Comparison of ENCODE assay signal across 16 mouse cellular contexts in genomic region chr10:111795756-111796155, GRCm38 (mm10).
A peak's percentile ranks its signal among the peaks of the same experiment; 100 is the strongest.
DNase-seq lines count a peak whose midpoint lies in the region; ATAC-seq and TF ChIP-seq lines count a peak whose summit lies in the region.
"Had no signal": no experiment of that assay in that cellular context is flagged by ENCODE, and none has a peak within 500 bp of the region (broad histone marks: within the 10 kb centered on the region; RNA-seq: fewer than 3 reads in every experiment).

No protein-coding gene starts in this region.

- H3K27ac ChIP-seq in embryonic facial prominence, embryonic 14.5 days (replicated peaks; ENCODE audit: low read depth, low read length), result no peak overlapping the region
- H3K27ac ChIP-seq in embryonic facial prominence, embryonic 10.5 days (replicated peaks), result no peak overlapping the region
- H3K27ac ChIP-seq in liver, adult 2 months (replicated peaks; ENCODE audit: insufficient read depth, low read depth, low read length), result no peak overlapping the region
- H3K27ac ChIP-seq in liver, postnatal 0 days (ENCODE audit: low read depth), result no peak overlapping the region
- H3K27ac ChIP-seq in stomach, embryonic 14.5 days (ENCODE audit: low read length), result no peak overlapping the region
- no peak overlapping the region for H3K27ac ChIP-seq in gastrocnemius, adult 2 months
- no peak overlapping the region for H3K27ac ChIP-seq in forebrain, embryonic 16.5 days (ENCODE audit: low read length)
- H3K27ac ChIP-seq: hindbrain, postnatal 0 days; macrophage; midbrain, embryonic 12.5 days had no signal

- WGBS in embryonic facial prominence, embryonic 14.5 days, result 45% methylated on average over 3 of the region's 3 CpGs
- WGBS in embryonic facial prominence, embryonic 10.5 days, result 63% methylated on average over 3 of the region's 3 CpGs
- 13% methylated on average over 3 of the region's 3 CpGs for WGBS in liver, adult 2 months
- 51% methylated on average over 3 of the region's 3 CpGs for WGBS in liver, postnatal 0 days (ENCODE audit: insufficient replicate concordance)
- 34% methylated on average over 3 of the region's 3 CpGs for WGBS in stomach, embryonic 14.5 days
- 89% methylated on average over 3 of the region's 3 CpGs for WGBS in forebrain, embryonic 16.5 days

- no peak for ATAC-seq in embryonic facial prominence, embryonic 14.5 days (ENCODE audit: low read depth)
- ATAC-seq in liver, postnatal 0 days, result no peak
- ATAC-seq in stomach, embryonic 14.5 days (ENCODE audit: insufficient number of reproducible peaks, insufficient read depth, low FRiP score, low read depth), result 0 out of 2 replicates have a peak, but pooled peaks have one; percentile 37
- ATAC-seq in forebrain, embryonic 16.5 days, result no peak
- ATAC-seq: forebrain, embryonic 14.5 days; hindbrain, postnatal 0 days had no signal

- peaks cover 31% of the 10 kb centered on the region for H3K4me1 ChIP-seq in embryonic facial prominence, embryonic 14.5 days (ENCODE audit: control insufficient read depth, insufficient read depth, low read length)
- H3K4me1 ChIP-seq in embryonic facial prominence, embryonic 10.5 days, result peaks cover 30% of the 10 kb centered on the region
- H3K4me1 ChIP-seq in liver, adult 2 months (ENCODE audit: control insufficient read depth, insufficient read depth, low read length), result peaks cover 6% of the 10 kb centered on the region; the same call in 1 of the 2 replicates
- no peaks in the 10 kb centered on the region for H3K4me1 ChIP-seq in liver, postnatal 0 days (ENCODE audit: insufficient read depth)
- H3K4me1 ChIP-seq in stomach, embryonic 14.5 days (ENCODE audit: control insufficient read depth, insufficient read depth, low read length), result peaks cover 10% of the 10 kb centered on the region
- H3K4me1 ChIP-seq in forebrain, embryonic 16.5 days (replicated peaks; ENCODE audit: control insufficient read depth, insufficient read depth, low read length), result no peaks in the 10 kb centered on the region; the same call in 1 of the 2 replicates

- H3K27me3 ChIP-seq in embryonic facial prominence, embryonic 14.5 days (replicated peaks; ENCODE audit: control insufficient read depth, insufficient read depth, low read length), result no peaks in the 10 kb centered on the region
- H3K27me3 ChIP-seq in embryonic facial prominence, embryonic 10.5 days (replicated peaks; ENCODE audit: low read depth, poor library complexity, severe bottlenecking), result no peaks in the 10 kb centered on the region
- no peaks in the 10 kb centered on the region for H3K27me3 ChIP-seq in liver, adult 2 months (ENCODE audit: control insufficient read depth, insufficient read depth, low read length)
- H3K27me3 ChIP-seq in liver, postnatal 0 days (ENCODE audit: insufficient read depth, low read length), result no peaks in the 10 kb centered on the region
- no peaks in the 10 kb centered on the region for H3K27me3 ChIP-seq in stomach, embryonic 14.5 days (ENCODE audit: control insufficient read depth, insufficient read depth, low read length)
- no peaks in the 10 kb centered on the region for H3K27me3 ChIP-seq in forebrain, embryonic 16.5 days (replicated peaks; ENCODE audit: control insufficient read depth, insufficient read depth, low read length)
- H3K27me3 ChIP-seq: midbrain, embryonic 12.5 days had no signal

- no peak for TF ChIP-seq POLR2A in liver, adult 2 months (IDR thresholded peaks at IDR 0.05; ENCODE audit: extremely low read depth, insufficient read depth, low read length)

- intact Hi-C loops in gastrocnemius, adult 2 months (cut with DNase I), result no loop called here

- H3K4me2 ChIP-seq in embryonic facial prominence, embryonic 14.5 days (ENCODE audit: low read depth, low read length), result no peak overlapping the region
- no peak overlapping the region for H3K4me2 ChIP-seq in liver, postnatal 0 days (ENCODE audit: low read depth, low read length)
- no peak overlapping the region for H3K4me2 ChIP-seq in stomach, embryonic 14.5 days (replicated peaks; ENCODE audit: low read depth, low read length)
- H3K4me2 ChIP-seq in forebrain, embryonic 16.5 days (ENCODE audit: low read length), result no peak overlapping the region
- H3K4me2 ChIP-seq: midbrain, embryonic 12.5 days had no signal

- no peaks in the 10 kb centered on the region for H3K36me3 ChIP-seq in embryonic facial prominence, embryonic 14.5 days (ENCODE audit: control insufficient read depth, insufficient read depth, low read length)
- no peaks in the 10 kb centered on the region for H3K36me3 ChIP-seq in embryonic facial prominence, embryonic 10.5 days (replicated peaks)
- no peaks in the 10 kb centered on the region for H3K36me3 ChIP-seq in liver, adult 2 months (ENCODE audit: control insufficient read depth, insufficient read depth, low read length)
- H3K36me3 ChIP-seq in liver, postnatal 0 days (replicated peaks; ENCODE audit: insufficient read depth, low read length), result no peaks in the 10 kb centered on the region
- no peaks in the 10 kb centered on the region for H3K36me3 ChIP-seq in stomach, embryonic 14.5 days (ENCODE audit: control insufficient read depth, insufficient read depth, low read length)
- H3K36me3 ChIP-seq in forebrain, embryonic 16.5 days (ENCODE audit: control insufficient read depth, insufficient read depth), result no peaks in the 10 kb centered on the region
- H3K36me3 ChIP-seq: midbrain, embryonic 12.5 days had no signal

- TF ChIP-seq CTCF in liver, adult 2 months (IDR thresholded peaks at IDR 0.05; ENCODE audit: low read depth, low read length), result no peak
- no peak for TF ChIP-seq CTCF in liver, postnatal 0 days (IDR thresholded peaks at IDR 0.05; ENCODE audit: low read depth)
- no peak for TF ChIP-seq CTCF in gastrocnemius, adult 2 months (IDR thresholded peaks at IDR 0.05)

- no peaks in the 10 kb centered on the region for H3K79me2 ChIP-seq in liver, adult 2 months (ENCODE audit: control insufficient read depth, insufficient read depth, low read length)

- TF ChIP-seq EP300 in liver, postnatal 0 days (IDR thresholded peaks at IDR 0.05; ENCODE audit: low read depth), result no peak

- no peak overlapping the region for H3K4me3 ChIP-seq in embryonic facial prominence, embryonic 14.5 days (ENCODE audit: low read depth, low read length)
- H3K4me3 ChIP-seq in embryonic facial prominence, embryonic 10.5 days, result no peak overlapping the region
- H3K4me3 ChIP-seq in liver, adult 2 months (ENCODE audit: insufficient read depth, low read depth, low read length), result no peak overlapping the region
- no peak overlapping the region for H3K4me3 ChIP-seq in liver, postnatal 0 days (ENCODE audit: low read depth, low read length)
- H3K4me3 ChIP-seq in stomach, embryonic 14.5 days (ENCODE audit: low read depth, low read length), result no peak overlapping the region
- no peak overlapping the region for H3K4me3 ChIP-seq in gastrocnemius, adult 2 months
- H3K4me3 ChIP-seq in forebrain, embryonic 16.5 days (replicated peaks; ENCODE audit: low read length), result no peak overlapping the region
- H3K4me3 ChIP-seq: erythroblast, embryonic 14.5 days; midbrain, embryonic 12.5 days had no signal

- no peaks in the 10 kb centered on the region for H3K9me3 ChIP-seq in embryonic facial prominence, embryonic 14.5 days (ENCODE audit: control insufficient read depth, low read length)
- H3K9me3 ChIP-seq in embryonic facial prominence, embryonic 10.5 days, result no peaks in the 10 kb centered on the region
- no peaks in the 10 kb centered on the region for H3K9me3 ChIP-seq in liver, postnatal 0 days (ENCODE audit: low read length)
- no peaks in the 10 kb centered on the region for H3K9me3 ChIP-seq in stomach, embryonic 14.5 days (ENCODE audit: control insufficient read depth, low read depth, low read length)
- no peaks in the 10 kb centered on the region for H3K9me3 ChIP-seq in forebrain, embryonic 16.5 days (ENCODE audit: control insufficient read depth, low read length)
- H3K9me3 ChIP-seq: midbrain, embryonic 12.5 days had no signal

- DNase-seq in embryonic facial prominence, embryonic 14.5 days (ENCODE audit: low spot score), result peak; percentile 59
- no peak for DNase-seq in embryonic facial prominence, embryonic 10.5 days (ENCODE audit: low spot score)
- peak; percentile 91 for DNase-seq in liver, adult 2 months (ENCODE audit: extremely low read depth, low read depth, low spot score)
- no peak for DNase-seq in liver, postnatal 0 days
- DNase-seq in adrenal gland, postnatal 10 days, result peak; percentile 60
- no peak for DNase-seq in gastrocnemius, adult 2 months
- DNase-seq: liver; right cerebral cortex, postnatal 14 days; thymus, postnatal 25 days had no signal

- no peak overlapping the region for H3K9ac ChIP-seq in embryonic facial prominence, embryonic 14.5 days (ENCODE audit: low read depth, low read length)
- H3K9ac ChIP-seq in liver, adult 2 months (ENCODE audit: low read depth, low read length), result no peak overlapping the region
- H3K9ac ChIP-seq in liver, postnatal 0 days (replicated peaks), result no peak overlapping the region
- no peak overlapping the region for H3K9ac ChIP-seq in stomach, embryonic 14.5 days (replicated peaks; ENCODE audit: low read depth, low read length)
- no peak overlapping the region for H3K9ac ChIP-seq in forebrain, embryonic 16.5 days (replicated peaks; ENCODE audit: low read depth, low read length)
- H3K9ac ChIP-seq: midbrain, embryonic 12.5 days had no signal

Comparison
In these comparisons a context has a peak if more than half of its experiments do, and no peak if none do; other contexts are left out.
1. DNase-seq: peak in embryonic facial prominence, embryonic 14.5 days (single experiment), liver, adult 2 months (single experiment) and adrenal gland, postnatal 10 days (single experiment); none in embryonic facial prominence, embryonic 10.5 days (single experiment), liver, postnatal 0 days (single experiment) and gastrocnemius, adult 2 months (single experiment).